Mouse (Mus musculus) ES-E14 (cell line): Measurements from ENCODE around the gene Sh3pxd2a.

Experiments used
- CHD2 ChIP-seq: IDR thresholded peaks from 2 replicates; pipeline ENCODE4 v1.6.1; 2014; ENCODE audit warnings: mild to moderate bottlenecking, low read depth, low read length, inconsistent platforms
- HCFC1 ChIP-seq: IDR thresholded peaks from 2 replicates; pipeline ENCODE4 v1.6.1; 2012; ENCODE audit warnings: low read length, inconsistent platforms, borderline replicate concordance; ENCODE audit not compliant: insufficient read depth
- MAFK ChIP-seq: IDR thresholded peaks from 2 replicates; pipeline ENCODE4 v1.6.1; 2014; ENCODE audit warnings: mild to moderate bottlenecking, low read depth, low read length, inconsistent platforms; ENCODE audit not compliant: insufficient read depth
- ZC3H11A ChIP-seq: IDR thresholded peaks from 2 replicates; pipeline ENCODE4 v1.6.1; 2012; ENCODE audit warnings: low read depth, mild to moderate bottlenecking, inconsistent platforms, low read length, borderline replicate concordance
- ZNF384 ChIP-seq: IDR thresholded peaks from 2 replicates; pipeline ENCODE4 v1.6.1; 2012; ENCODE audit warnings: low read depth, low read length, inconsistent platforms

GRCm38 (mm10) chr19:47306917-47307315 lies 157.3 kb downstream of the Sh3pxd2a start:
- TF ChIP-seq MAFK (no peak), CHD2 (no peak), ZC3H11A (no peak), ZNF384 (no peak), HCFC1 (no peak)
